Mouse (Mus musculus) cortical plate, adult 2 months (tissue): ENCODE results near the gene Gjc2. TPM values are rescaled to one million over a fixed set of nuclear protein-coding genes. Genes with fewer than 3 reads are reported as not detected.

Experiments
- H3K27ac ChIP-seq: fragments of 200-500 bp; 2 replicates; pipeline ENCODE4 v1.5.1; 2012; ENCODE audit warnings: low read length, control low read depth, inconsistent platforms; ENCODE audit not compliant: insufficient read depth
- H3K4me1 ChIP-seq: fragments of 200-500 bp; 2 replicates; pipeline ENCODE4 v1.6.1; 2011; ENCODE audit warnings: low read length; ENCODE audit not compliant: control insufficient read depth, insufficient read depth
- H3K4me3 ChIP-seq: fragments of 200-500 bp; 2 replicates; pipeline ENCODE4 v1.5.1; 2011; ENCODE audit warnings: mild to moderate bottlenecking, low read length, control low read depth; ENCODE audit not compliant: insufficient read depth
- CTCF ChIP-seq: fragments of 200-500 bp; IDR thresholded peaks from 2 replicates; pipeline ENCODE4 v1.5.1; 2011; ENCODE audit warnings: mild to moderate bottlenecking, control low read depth, low read length; ENCODE audit not compliant: insufficient read depth; ENCODE audit errors: extremely low read depth
- POLR2A ChIP-seq: fragments of 200-500 bp; IDR thresholded peaks from 2 replicates; pipeline ENCODE4 v1.6.1; 2011; ENCODE audit warnings: mild to moderate bottlenecking, low read length, control low read depth; ENCODE audit not compliant: insufficient read depth; ENCODE audit errors: extremely low read depth
- polyA plus RNA-seq: library from polyadenylated mRNA; depleted of rRNA; stranded (reverse); fragments of >200 nt; gene quantifications from 2 replicates; pipeline ENCODE4 v1.2.3, GENCODE M21; 2012; rRNA removed

Gjc2 gene
- 24.8 and 32.3 TPM in 2 replicates for polyA plus RNA-seq

GRCm38 (mm10) chr11:59182864-59183331 is at the start of gene Gjc2:
Gene Gjc2, minus strand, starts transcription at chr11:59183213.
- Histone ChIP-seq H3K4me3 (peak within 1 kb of the TSS; percentile 21), H3K27ac (peak within 1 kb of the TSS; percentile 62), H3K4me1 (no peaks in the 10 kb centered on the region)
- TF ChIP-seq POLR2A (0 out of 2 replicates have a peak, but pooled peaks have one; percentile 1), CTCF (no peak)

- Histone ChIP-seq H3K4me3 (no peak overlapping the region), H3K4me1 (peaks cover 2% of the 10 kb centered on the region), H3K27ac (no peak overlapping the region)
- no peak for TF ChIP-seq POLR2A
- 0 out of 2 replicates have a peak, but pooled peaks have one; percentile 9 for TF ChIP-seq CTCF
Measured at GRCm38 (mm10) chr11:59232797-59233196, 49.8 kb upstream of the Gjc2 start.

- Histone ChIP-seq H3K27ac (no peak overlapping the region), H3K4me1 (peaks cover 5% of the 10 kb centered on the region), H3K4me3 (no peak overlapping the region)
- peak; percentile 60 for TF ChIP-seq CTCF
- TF ChIP-seq POLR2A, result no peak
Measured at GRCm38 (mm10) chr11:59230144-59230760, 47.2 kb upstream of the Gjc2 start.

- Histone ChIP-seq H3K27ac (peak within 1 kb of the TSS; percentile 96), H3K4me3 (peak within 1 kb of the TSS; percentile 55), H3K4me1 (peaks cover 5% of the 10 kb centered on the region)
- TF ChIP-seq CTCF (no peak), POLR2A (peak; percentile 68)
Measured at GRCm38 (mm10) chr11:59228122-59228953, 45.3 kb upstream of the Gjc2 start, which contains the start of gene Arf1. Gene Arf1, minus strand, starts transcription at chr11:59228270.

- Histone ChIP-seq H3K27ac (peak overlapping the region; percentile 96), H3K4me3 (peak overlapping the region; percentile 55), H3K4me1 (peaks cover 5% of the 10 kb centered on the region)
- TF ChIP-seq POLR2A (no peak), CTCF (no peak)
Measured at GRCm38 (mm10) chr11:59227604-59228121, 44.6 kb upstream of the Gjc2 start.

- H3K4me3 ChIP-seq, result peak overlapping the region; percentile 55
- H3K4me1 ChIP-seq, result peaks cover 5% of the 10 kb centered on the region
- TF ChIP-seq POLR2A (no peak), CTCF (no peak)
- H3K27ac ChIP-seq, result peak overlapping the region; percentile 96
Measured at GRCm38 (mm10) chr11:59226787-59227603, 44.0 kb upstream of the Gjc2 start.

GRCm38 (mm10) chr11:59226251-59226650 is 43.2 kb upstream of the Gjc2 start:
- Histone ChIP-seq H3K4me3 (peak overlapping the region; percentile 55; the same call in 1 of the 2 replicates), H3K4me1 (peaks cover 5% of the 10 kb centered on the region), H3K27ac (no peak overlapping the region)
- TF ChIP-seq CTCF (no peak), POLR2A (no peak)

GRCm38 (mm10) chr11:59225167-59225566 is 42.2 kb upstream of the Gjc2 start:
- Histone ChIP-seq H3K4me1 (peaks cover 5% of the 10 kb centered on the region), H3K4me3 (no peak overlapping the region)

GRCm38 (mm10) chr11:59224470-59224869 is 41.5 kb upstream of the Gjc2 start:
- Histone ChIP-seq H3K27ac (no peak overlapping the region), H3K4me1 (peaks cover 5% of the 10 kb centered on the region), H3K4me3 (no peak overlapping the region)
- TF ChIP-seq POLR2A (no peak), CTCF (no peak)

More at GRCm38 (mm10) chr11:59225167-59225566, 42.2 kb upstream of the Gjc2 start:
- TF ChIP-seq CTCF (no peak), POLR2A (no peak)
- no peak overlapping the region for H3K27ac ChIP-seq
